ENCODE assay signal across 15 mouse cellular contexts in genomic region chr15:26623242-26623641, GRCm38 (mm10).
"Had no signal": no experiment of that assay in that cellular context is flagged by ENCODE, and none has a peak within 500 bp of the region (broad histone marks: within the 10 kb centered on the region; RNA-seq: fewer than 3 reads in every experiment).

No protein-coding gene starts in this region.

- H3K36me3 ChIP-seq: midbrain, embryonic 13.5 days; neural tube, embryonic 12.5 days; stomach, embryonic 15.5 days had no signal

- H3K9ac ChIP-seq: liver, embryonic 14.5 days; lung, embryonic 14.5 days; midbrain, embryonic 13.5 days; neural tube, embryonic 12.5 days; stomach, embryonic 15.5 days had no signal

- H3K27ac ChIP-seq: liver, embryonic 14.5 days; macrophage; midbrain, embryonic 13.5 days; neural tube, embryonic 12.5 days; stomach, embryonic 15.5 days; stomach, postnatal 0 days had no signal

- H3K4me3 ChIP-seq: midbrain, embryonic 13.5 days; neural tube, embryonic 12.5 days; stomach, embryonic 15.5 days had no signal

- H3K4me2 ChIP-seq: lung, embryonic 14.5 days; midbrain, embryonic 11.5 days; midbrain, embryonic 13.5 days; neural tube, embryonic 12.5 days; stomach, embryonic 15.5 days had no signal

- H3K9me3 ChIP-seq: midbrain, embryonic 13.5 days; neural tube, embryonic 12.5 days; stomach, embryonic 15.5 days had no signal

- H3K4me1 ChIP-seq: neural tube, embryonic 12.5 days; stomach, embryonic 15.5 days had no signal

- ATAC-seq: midbrain, embryonic 13.5 days had no signal

- H3K27me3 ChIP-seq: midbrain, embryonic 13.5 days; neural tube, embryonic 12.5 days; stomach, embryonic 15.5 days had no signal

- DNase-seq: lung, adult 18-20 months; lung, embryonic 14.5 days; lung, postnatal 10 days; lung, postnatal 36 days; right cerebral cortex, postnatal 14 days; thymus, adult 2 months; thymus, postnatal 25 days; thymus, postnatal 4 days had no signal
